Mouse (Mus musculus) hindbrain, embryonic 12.5 days (tissue): ENCODE results near the gene Rasgef1a. TPM values are rescaled to one million over a fixed set of nuclear protein-coding genes. Genes with fewer than 3 reads are reported as not detected.

Experiments
- ATAC-seq: fragments of 200-750 bp; cut with Nextera tagmentation; 2 replicates; pipeline ENCODE4 v1.8.0; 2017; ENCODE audit warnings: moderate TSS enrichment; ENCODE audit not compliant: low FRiP score
- H3K27ac ChIP-seq: fragments of 300-500 bp; sonication (generic); 2 replicates; pipeline ENCODE4 v1.5.1; 2016; ENCODE audit warnings: mild to moderate bottlenecking
- H3K27me3 ChIP-seq: fragments of 300-500 bp; sonication (generic); 2 replicates; pipeline ENCODE4 v1.6.1; 2016; ENCODE audit warnings: mild to moderate bottlenecking
- H3K36me3 ChIP-seq: fragments of 300-500 bp; sonication (generic); 2 replicates; pipeline ENCODE4 v1.6.1; 2016; ENCODE audit warnings: mild to moderate bottlenecking
- H3K4me1 ChIP-seq: fragments of 300-500 bp; sonication (generic); 2 replicates; pipeline ENCODE4 v1.6.1; 2016
- H3K4me2 ChIP-seq: fragments of 300-500 bp; sonication (generic); replicated peaks from 2 replicates; pipeline ENCODE4 v1.6.1; 2016; ENCODE audit warnings: mild to moderate bottlenecking
- H3K4me3 ChIP-seq: fragments of 300-500 bp; sonication (generic); 2 replicates; pipeline ENCODE4 v1.5.1; 2016; ENCODE audit warnings: mild to moderate bottlenecking
- H3K9ac ChIP-seq: fragments of 300-500 bp; sonication (generic); 2 replicates; pipeline ENCODE4 v1.6.1; 2016; ENCODE audit warnings: mild to moderate bottlenecking, moderate library complexity
- H3K9me3 ChIP-seq: fragments of 300-500 bp; sonication (generic); replicated peaks from 2 replicates; pipeline ENCODE4 v1.6.1; 2016; ENCODE audit warnings: mild to moderate bottlenecking
- WGBS: fragments of 180-500 bp; shearing (Covaris S2); methylation state at CpG from one replicate; pipeline ENCODE4 v1.1.7; 2016; 5-methylcytosine and 5-hydroxymethylcytosine counted together
- polyA plus RNA-seq: library from polyadenylated mRNA; unstranded; fragments of >200 nt; fragmentation: Nextera tagmentation; extraction: Ambion mirVana; gene quantifications from 2 replicates; pipeline ENCODE4 v1.2.1, GENCODE M21; 2016

Rasgef1a gene
- polyA plus RNA-seq, 1 experiment from 2014 or later, result 0.21 TPM

DNA sequence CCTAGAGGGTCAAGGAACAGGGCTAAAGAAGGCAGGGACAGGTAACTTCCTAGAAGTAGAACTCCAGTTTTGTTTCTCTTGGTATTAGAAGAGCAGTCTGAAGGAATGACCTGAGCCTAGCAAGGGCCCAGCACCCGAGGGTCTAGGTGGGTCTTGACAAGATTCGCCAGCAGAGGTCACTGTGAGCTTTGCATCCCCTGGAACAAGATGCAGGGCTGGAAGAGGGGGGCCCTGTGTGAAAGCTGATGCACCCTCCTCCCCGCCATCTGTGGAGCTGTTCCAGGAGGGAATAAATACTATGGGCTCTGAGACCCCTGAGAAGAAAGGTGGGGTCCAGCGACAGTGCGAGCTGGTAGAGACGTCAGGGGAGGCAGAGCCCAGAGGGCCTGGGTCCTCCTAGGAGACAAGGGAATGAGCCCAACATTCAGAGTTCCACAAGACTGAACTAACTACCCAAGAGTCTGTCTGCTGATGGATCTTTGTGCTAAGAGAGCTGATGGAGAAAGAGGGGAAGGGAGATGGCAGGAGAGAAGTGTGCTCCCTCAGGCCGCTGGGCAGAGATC is 53.8 kb downstream of the Rasgef1a start:
- Histone ChIP-seq H3K9ac (no peak overlapping the region), H3K36me3 (no peaks in the 10 kb centered on the region)

GRCm38 (mm10) chr6:118065837-118066198 is 54.6 kb downstream of the Rasgef1a start:
- H3K27ac ChIP-seq, result no peak overlapping the region
- no peaks in the 10 kb centered on the region for H3K9me3 ChIP-seq
- H3K36me3 ChIP-seq, result no peaks in the 10 kb centered on the region
- H3K9ac ChIP-seq, result peak overlapping the region; percentile 63
- 2% methylated on average over 10 of the region's 12 CpGs for WGBS
- peak overlapping the region; percentile 99 for H3K4me2 ChIP-seq
- peak; percentile 46; the same call in 1 of the 2 replicates for ATAC-seq
- peaks cover 47% of the 10 kb centered on the region for H3K27me3 ChIP-seq
- peak overlapping the region; percentile 46 for H3K4me3 ChIP-seq
- H3K4me1 ChIP-seq, result peaks cover 17% of the 10 kb centered on the region

More for the DNA sequence above, 53.8 kb downstream of the Rasgef1a start:
- H3K4me3 ChIP-seq, result no peak overlapping the region
- peaks cover 47% of the 10 kb centered on the region for H3K27me3 ChIP-seq
- H3K27ac ChIP-seq, result no peak overlapping the region
- WGBS, result 12% methylated on average over 7 of the region's 7 CpGs
- peak; percentile 59 for ATAC-seq
- H3K4me2 ChIP-seq, result 0 out of 2 replicates have a peak overlapping the region, but pooled peaks have one; percentile 99
- no peaks in the 10 kb centered on the region for H3K9me3 ChIP-seq
- H3K4me1 ChIP-seq, result peaks cover 17% of the 10 kb centered on the region

GRCm38 (mm10) chr6:118066199-118067081 is 55.2 kb downstream of the Rasgef1a start:
- Histone ChIP-seq H3K27me3 (peaks cover 47% of the 10 kb centered on the region), H3K4me2 (peak overlapping the region; percentile 99), H3K4me3 (peak overlapping the region; percentile 46), H3K4me1 (peaks cover 17% of the 10 kb centered on the region), H3K9me3 (no peaks in the 10 kb centered on the region), H3K9ac (peak overlapping the region; percentile 63), H3K36me3 (no peaks in the 10 kb centered on the region), H3K27ac (no peak overlapping the region)
- peak; percentile 47; the same call in 1 of the 2 replicates for ATAC-seq
- 2% methylated on average over 40 of the region's 40 CpGs for WGBS

DNA sequence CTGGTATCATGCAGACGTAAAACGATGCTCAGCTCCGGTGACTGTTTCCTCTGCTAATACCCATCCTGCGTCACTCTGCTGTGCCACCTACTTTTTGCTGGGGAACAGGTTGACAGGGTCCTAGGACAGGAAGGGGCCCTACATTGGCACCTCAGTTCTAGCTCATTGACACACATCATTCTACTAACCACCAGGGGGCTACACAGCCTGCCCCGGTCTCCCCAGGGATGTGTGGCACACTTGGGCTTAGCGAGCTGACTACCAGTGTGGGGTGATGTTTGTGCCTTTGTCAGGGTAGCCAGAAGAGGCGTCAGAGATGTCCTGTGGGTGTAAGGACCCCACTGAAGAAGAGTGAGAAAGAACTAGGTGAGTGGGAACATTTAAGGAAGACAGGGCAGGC is 56.5 kb downstream of the Rasgef1a start:
- no peak for ATAC-seq
- Histone ChIP-seq H3K4me3 (no peak overlapping the region), H3K27me3 (peaks cover 47% of the 10 kb centered on the region), H3K9me3 (no peaks in the 10 kb centered on the region), H3K9ac (no peak overlapping the region), H3K4me1 (peaks cover 17% of the 10 kb centered on the region), H3K36me3 (no peaks in the 10 kb centered on the region), H3K4me2 (no peak overlapping the region), H3K27ac (no peak overlapping the region)
- 75% methylated on average over 7 of the region's 7 CpGs for WGBS

DNA sequence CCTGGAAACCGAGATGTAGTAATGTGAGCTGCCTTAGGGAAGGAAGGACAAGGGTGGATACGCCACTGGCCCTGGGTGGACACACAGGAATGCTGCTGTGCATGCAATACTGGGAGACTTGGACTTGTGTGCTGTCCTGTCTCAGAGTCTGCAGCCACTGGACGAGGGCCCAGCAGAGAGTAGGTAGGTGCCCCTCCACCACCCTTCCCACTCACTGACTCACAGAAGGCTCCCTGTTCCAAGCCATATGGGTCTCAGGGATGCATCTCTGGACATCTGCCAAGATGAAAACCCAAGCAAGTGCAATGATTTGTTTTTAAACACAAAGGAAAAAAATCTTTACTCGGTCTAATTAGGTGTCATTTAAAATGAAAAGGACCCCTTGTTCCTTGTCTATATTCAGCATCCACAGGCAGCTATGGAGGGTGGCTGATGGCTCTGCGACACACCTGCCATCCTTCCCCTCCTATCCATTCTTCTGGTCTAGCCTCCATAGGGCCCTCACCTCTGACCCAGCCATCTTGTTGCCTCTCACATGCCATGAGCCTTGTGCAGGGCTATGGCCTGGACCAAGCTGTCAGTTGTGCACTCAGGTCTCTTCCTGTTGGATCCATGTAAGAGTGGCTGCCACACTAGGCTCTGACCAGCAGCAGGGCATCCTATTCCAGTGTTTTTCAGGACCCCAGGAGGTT is 59.2 kb downstream of the Rasgef1a start:
- WGBS, result 74% methylated on average over 5 of the region's 5 CpGs

GRCm38 (mm10) chr6:118071013-118071350 is 59.7 kb downstream of the Rasgef1a start:
- no peak for ATAC-seq
- WGBS, result 89% methylated on average over 4 of the region's 4 CpGs

More for the DNA sequence above, 59.2 kb downstream of the Rasgef1a start:
- Histone ChIP-seq H3K9ac (no peak overlapping the region), H3K4me2 (no peak overlapping the region), H3K9me3 (no peaks in the 10 kb centered on the region), H3K36me3 (no peaks in the 10 kb centered on the region), H3K27me3 (peaks cover 31% of the 10 kb centered on the region), H3K4me1 (peaks cover 15% of the 10 kb centered on the region), H3K4me3 (no peak overlapping the region), H3K27ac (no peak overlapping the region)
- no peak for ATAC-seq

DNA sequence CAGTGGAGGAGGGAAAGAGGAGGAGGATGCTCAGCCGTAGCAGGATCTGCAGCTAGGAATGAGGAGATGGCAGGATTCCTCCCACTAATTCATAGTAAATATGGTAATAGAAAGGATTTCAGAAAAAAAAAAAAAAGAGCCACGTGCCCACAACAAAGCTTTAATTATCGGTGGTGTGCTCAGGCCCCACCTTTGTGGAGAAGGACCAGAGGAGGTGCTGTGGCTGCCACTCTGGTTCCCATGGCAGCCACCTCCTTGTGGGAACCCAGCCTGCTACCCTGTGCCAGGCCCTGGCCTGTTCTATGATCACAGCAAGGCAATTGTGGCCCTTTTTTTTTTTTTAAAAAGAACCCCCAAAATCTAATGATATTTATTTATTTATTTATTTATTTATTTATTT is 60.2 kb downstream of the Rasgef1a start:
- Histone ChIP-seq H3K9me3 (no peaks in the 10 kb centered on the region), H3K27ac (no peak overlapping the region), H3K27me3 (peaks cover 22% of the 10 kb centered on the region), H3K9ac (no peak overlapping the region), H3K36me3 (no peaks in the 10 kb centered on the region), H3K4me2 (no peak overlapping the region), H3K4me3 (no peak overlapping the region), H3K4me1 (peaks cover 6% of the 10 kb centered on the region)
- no peak for ATAC-seq
- 63% methylated on average over 3 of the region's 3 CpGs for WGBS

More at GRCm38 (mm10) chr6:118071013-118071350, 59.7 kb downstream of the Rasgef1a start:
- no peaks in the 10 kb centered on the region for H3K9me3 ChIP-seq
- no peak overlapping the region for H3K4me2 ChIP-seq
- H3K4me3 ChIP-seq, result no peak overlapping the region
- H3K27ac ChIP-seq, result no peak overlapping the region
- H3K36me3 ChIP-seq, result no peaks in the 10 kb centered on the region
- H3K4me1 ChIP-seq, result peaks cover 10% of the 10 kb centered on the region
- no peak overlapping the region for H3K9ac ChIP-seq
- peaks cover 26% of the 10 kb centered on the region for H3K27me3 ChIP-seq

DNA sequence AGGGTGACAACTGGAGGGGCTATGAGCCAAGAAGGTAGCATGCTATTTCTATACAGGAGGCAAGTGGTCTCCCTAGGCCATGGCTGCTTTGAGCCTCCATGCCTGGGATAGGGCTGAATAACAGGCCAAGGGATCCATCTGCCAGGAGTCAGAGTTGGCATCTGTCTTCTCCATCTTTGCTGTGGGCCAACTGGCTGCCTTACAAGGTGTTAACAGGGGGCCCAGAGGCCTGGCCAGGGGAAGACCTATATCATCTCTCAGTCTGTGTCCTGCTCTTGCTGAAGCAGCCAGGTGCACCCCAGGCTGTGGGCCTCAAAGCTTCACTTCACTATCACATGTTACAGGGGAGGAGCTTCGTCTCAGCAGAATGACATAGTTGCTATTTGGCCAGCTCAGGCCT is 60.9 kb downstream of the Rasgef1a start:
- 91% methylated on average over 1 of the region's 1 CpGs for WGBS
- no peak overlapping the region for H3K4me2 ChIP-seq
- H3K27me3 ChIP-seq, result peaks cover 14% of the 10 kb centered on the region
- no peaks in the 10 kb centered on the region for H3K9me3 ChIP-seq
- H3K9ac ChIP-seq, result no peak overlapping the region
- H3K36me3 ChIP-seq, result no peaks in the 10 kb centered on the region
- no peak for ATAC-seq
- H3K27ac ChIP-seq, result no peak overlapping the region
- H3K4me1 ChIP-seq, result no peaks in the 10 kb centered on the region
- no peak overlapping the region for H3K4me3 ChIP-seq

- H3K4me1 ChIP-seq, result peaks cover 2% of the 10 kb centered on the region; the same call in 1 of the 2 replicates
- H3K4me3 ChIP-seq, result no peak overlapping the region
- no peak for ATAC-seq
- 58% methylated on average over 3 of the region's 3 CpGs for WGBS
- H3K27me3 ChIP-seq, result no peaks in the 10 kb centered on the region
- H3K36me3 ChIP-seq, result no peaks in the 10 kb centered on the region
- no peak overlapping the region for H3K9ac ChIP-seq
- H3K4me2 ChIP-seq, result no peak overlapping the region
- H3K9me3 ChIP-seq, result no peaks in the 10 kb centered on the region
- no peak overlapping the region for H3K27ac ChIP-seq
Measured at GRCm38 (mm10) chr6:118074151-118074550, 62.9 kb downstream of the Rasgef1a start.

DNA sequence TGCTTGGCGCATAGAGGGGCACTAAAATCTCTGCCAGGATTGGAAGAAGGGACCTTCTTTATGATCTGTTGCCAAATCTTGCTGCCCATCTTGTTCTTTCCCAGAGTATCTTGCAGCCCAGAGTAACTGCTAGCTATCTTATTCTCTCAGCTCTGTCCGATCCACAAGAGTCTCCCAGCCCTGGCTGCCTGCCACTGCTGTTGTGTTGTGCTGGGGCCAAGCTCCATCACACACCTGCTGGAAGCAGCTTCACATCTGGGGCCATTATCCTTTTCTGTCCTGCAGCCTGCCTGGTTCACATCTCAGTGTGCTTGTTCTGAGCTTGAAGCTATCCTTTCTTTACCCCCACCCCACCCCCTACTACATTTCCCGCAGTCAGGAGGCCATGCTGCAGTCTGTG is 65.0 kb downstream of the Rasgef1a start:
- Histone ChIP-seq H3K27ac (no peak overlapping the region), H3K36me3 (no peaks in the 10 kb centered on the region), H3K4me3 (no peak overlapping the region), H3K4me1 (peaks cover 5% of the 10 kb centered on the region; the same call in 1 of the 2 replicates), H3K9ac (no peak overlapping the region), H3K4me2 (no peak overlapping the region), H3K27me3 (no peaks in the 10 kb centered on the region), H3K9me3 (no peaks in the 10 kb centered on the region)
- 85% methylated on average over 3 of the region's 3 CpGs for WGBS
- no peak for ATAC-seq

- H3K4me3 ChIP-seq, result no peak overlapping the region
Measured at GRCm38 (mm10) chr6:118076748-118077147, 65.5 kb downstream of the Rasgef1a start.

DNA sequence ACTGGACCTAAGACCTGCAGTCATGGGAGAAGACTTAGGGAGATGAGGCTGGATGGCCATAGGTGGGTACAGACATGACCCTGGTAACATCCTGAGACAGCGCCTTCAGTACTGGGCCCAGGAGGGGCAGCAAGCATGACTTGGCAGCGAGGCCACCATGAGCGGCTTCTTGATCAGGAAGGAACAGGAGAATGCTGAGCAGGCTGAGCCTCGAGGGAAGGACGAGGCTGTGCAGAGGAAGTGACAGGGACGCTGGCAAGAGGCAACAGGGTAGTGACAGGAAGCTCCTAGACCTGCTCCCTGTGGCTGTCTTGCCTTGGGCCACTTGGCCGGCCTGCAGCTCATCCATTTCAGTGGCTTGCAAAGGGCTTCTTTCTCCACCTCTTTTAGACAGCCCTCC is 66.2 kb downstream of the Rasgef1a start:
- WGBS, result 83% methylated on average over 7 of the region's 7 CpGs
- H3K27me3 ChIP-seq, result no peaks in the 10 kb centered on the region
- H3K27ac ChIP-seq, result no peak overlapping the region
- no peaks in the 10 kb centered on the region for H3K9me3 ChIP-seq
- no peak overlapping the region for H3K9ac ChIP-seq
- H3K4me1 ChIP-seq, result peaks cover 5% of the 10 kb centered on the region; the same call in 1 of the 2 replicates
- H3K4me2 ChIP-seq, result no peak overlapping the region
- H3K4me3 ChIP-seq, result no peak overlapping the region
- no peaks in the 10 kb centered on the region for H3K36me3 ChIP-seq
- no peak for ATAC-seq

More at GRCm38 (mm10) chr6:118076748-118077147, 65.5 kb downstream of the Rasgef1a start:
- Histone ChIP-seq H3K4me1 (peaks cover 5% of the 10 kb centered on the region; the same call in 1 of the 2 replicates), H3K4me2 (no peak overlapping the region), H3K9me3 (no peaks in the 10 kb centered on the region), H3K9ac (no peak overlapping the region), H3K36me3 (no peaks in the 10 kb centered on the region), H3K27me3 (no peaks in the 10 kb centered on the region), H3K27ac (no peak overlapping the region)
- no peak for ATAC-seq
- 87% methylated on average over 8 of the region's 8 CpGs for WGBS
